Mouse (Mus musculus) liver, embryonic 11.5 days (tissue): ENCODE data around the gene Fgfr2. TPM values are rescaled to one million over a fixed set of nuclear protein-coding genes. Genes with fewer than 3 reads are reported as not detected.

ENCODE experiments used
- ATAC-seq: fragments of 200-750 bp; cut with Nextera tagmentation; replicated peaks from 2 replicates; pipeline ENCODE4 v1.8.0; 2017; ENCODE audit warnings: moderate number of reproducible peaks, mild to moderate bottlenecking, moderate TSS enrichment, moderate library complexity; ENCODE audit not compliant: low FRiP score
- DNase-seq: peaks from one replicate; pipeline ENCODE4 v3.0.0-alpha.2; 2017; ENCODE audit warnings: low spot score
- H3K27ac ChIP-seq: fragments of 300-500 bp; sonication (generic); 2 replicates; pipeline ENCODE4 v1.5.1; 2014; ENCODE audit warnings: mild to moderate bottlenecking, low read depth, low read length, control low read depth
- H3K27me3 ChIP-seq: fragments of 300-500 bp; sonication (generic); replicated peaks from 2 replicates; pipeline ENCODE4 v1.6.1; 2014; ENCODE audit warnings: low read length, mixed read lengths; ENCODE audit not compliant: control insufficient read depth, insufficient read depth
- H3K36me3 ChIP-seq: fragments of 300-500 bp; sonication (generic); 2 replicates; pipeline ENCODE4 v1.6.1; 2014; ENCODE audit warnings: mild to moderate bottlenecking, low read length, moderate library complexity, mixed read lengths; ENCODE audit not compliant: control insufficient read depth, insufficient read depth
- H3K4me1 ChIP-seq: fragments of 300-500 bp; sonication (generic); replicated peaks from 2 replicates; pipeline ENCODE4 v1.6.1; 2014; ENCODE audit warnings: low read length, mixed read lengths; ENCODE audit not compliant: control insufficient read depth, insufficient read depth
- H3K4me2 ChIP-seq: fragments of 300-500 bp; sonication (generic); 2 replicates; pipeline ENCODE4 v1.6.1; 2014; ENCODE audit warnings: mild to moderate bottlenecking, control low read depth, moderate library complexity
- H3K4me3 ChIP-seq: fragments of 300-500 bp; sonication (generic); 2 replicates; pipeline ENCODE4 v1.5.1; 2014; ENCODE audit warnings: low read depth, low read length, control low read depth
- H3K9ac ChIP-seq: fragments of 300-500 bp; sonication (generic); 2 replicates; pipeline ENCODE4 v1.6.1; 2014; ENCODE audit warnings: low read depth, low read length, control low read depth
- H3K9me3 ChIP-seq: fragments of 300-500 bp; sonication (generic); 2 replicates; pipeline ENCODE4 v1.6.1; 2016; ENCODE audit warnings: low read length, inconsistent platforms, mixed read lengths; ENCODE audit not compliant: control insufficient read depth
- WGBS: fragments of 180-500 bp; shearing (Covaris S2); extraction: QIAGEN DNeasy Blood & Tissue Kit; methylation state at CpG from one replicate; pipeline ENCODE4 v1.1.7; 2014; 5-methylcytosine and 5-hydroxymethylcytosine counted together
- polyA plus RNA-seq: library from polyadenylated mRNA; unstranded; fragments of >200 nt; fragmentation: Nextera tagmentation; extraction: Ambion mirVana; gene quantifications from 2 replicates; pipeline ENCODE4 v1.2.1, GENCODE M21; 2014

Fgfr2 gene
- polyA plus RNA-seq, 1 experiment from 2014 or later: 32.6 TPM

- Histone ChIP-seq H3K9ac (no peak overlapping the region), H3K9me3 (no peaks in the 10 kb centered on the region), H3K27me3 (no peaks in the 10 kb centered on the region), H3K4me1 (peaks cover 57% of the 10 kb centered on the region), H3K4me2 (no peak overlapping the region), H3K27ac (peak overlapping the region; percentile 21), H3K4me3 (no peak overlapping the region), H3K36me3 (0 out of 2 replicates have a peak, but pooled peaks cover 1% of the 10 kb centered on the region)
- WGBS: 73% methylated on average over 6 of the region's 6 CpGs
- ATAC-seq (no peak), DNase-seq (no peak)
Observed at GRCm38 (mm10) chr7:132781850-132782249, 341.3 kb downstream of the Fgfr2 start.

DNA sequence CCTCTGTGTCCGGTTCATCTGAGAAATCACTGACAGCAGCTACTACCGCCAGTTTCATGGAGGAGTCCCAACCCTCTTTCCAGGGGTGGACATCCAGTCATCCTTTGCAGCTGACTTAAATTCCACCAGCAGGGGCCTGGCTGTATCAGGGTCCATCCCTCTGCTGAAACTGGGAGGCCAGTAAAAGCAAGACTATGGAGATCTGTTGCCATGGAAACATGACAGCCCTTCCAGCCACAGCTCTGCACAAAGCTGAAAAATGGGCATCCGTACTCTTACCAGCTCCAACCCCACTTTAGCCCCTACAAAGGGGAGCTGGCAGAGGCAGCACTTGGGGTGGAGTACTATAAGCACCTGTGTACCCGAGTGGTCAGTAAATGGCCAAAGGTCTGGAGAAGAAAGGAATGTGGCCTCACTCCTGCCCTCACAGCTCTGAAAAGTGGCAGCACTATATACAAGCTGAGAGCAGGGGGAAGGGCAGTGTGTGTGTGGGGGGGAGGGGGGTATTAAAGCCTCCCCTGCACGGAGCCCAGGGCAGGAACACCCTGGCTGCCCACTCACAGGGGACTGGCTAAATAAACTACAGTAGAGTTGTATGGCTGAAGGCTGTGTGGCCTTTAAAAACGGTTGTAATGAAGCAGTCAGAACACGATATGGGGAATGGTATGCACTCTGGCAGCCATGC is 341.9 kb downstream of the Fgfr2 start:
- DNase-seq: no peak
- H3K9me3 ChIP-seq: no peaks in the 10 kb centered on the region
- H3K4me1 ChIP-seq: peaks cover 55% of the 10 kb centered on the region
- peak overlapping the region; percentile 21 for H3K27ac ChIP-seq
- H3K27me3 ChIP-seq: no peaks in the 10 kb centered on the region
- no peak for ATAC-seq
- no peak overlapping the region for H3K9ac ChIP-seq
- H3K4me3 ChIP-seq: no peak overlapping the region
- 53% methylated on average over 7 of the region's 7 CpGs for WGBS
- H3K4me2 ChIP-seq: no peak overlapping the region
- H3K36me3 ChIP-seq: 0 out of 2 replicates have a peak, but pooled peaks cover 2% of the 10 kb centered on the region

GRCm38 (mm10) chr7:132780611-132781010 is 342.5 kb downstream of the Fgfr2 start:
- no peaks in the 10 kb centered on the region for H3K9me3 ChIP-seq
- H3K9ac ChIP-seq: no peak overlapping the region
- DNase-seq: no peak
- H3K4me1 ChIP-seq: peaks cover 48% of the 10 kb centered on the region
- H3K4me2 ChIP-seq: no peak overlapping the region
- 69% methylated on average over 4 of the region's 4 CpGs for WGBS
- ATAC-seq: no peak
- H3K27ac ChIP-seq: peak overlapping the region; percentile 56; the same call in 1 of the 2 replicates
- no peaks in the 10 kb centered on the region for H3K27me3 ChIP-seq
- 0 out of 2 replicates have a peak, but pooled peaks cover 2% of the 10 kb centered on the region for H3K36me3 ChIP-seq
- H3K4me3 ChIP-seq: no peak overlapping the region

DNA sequence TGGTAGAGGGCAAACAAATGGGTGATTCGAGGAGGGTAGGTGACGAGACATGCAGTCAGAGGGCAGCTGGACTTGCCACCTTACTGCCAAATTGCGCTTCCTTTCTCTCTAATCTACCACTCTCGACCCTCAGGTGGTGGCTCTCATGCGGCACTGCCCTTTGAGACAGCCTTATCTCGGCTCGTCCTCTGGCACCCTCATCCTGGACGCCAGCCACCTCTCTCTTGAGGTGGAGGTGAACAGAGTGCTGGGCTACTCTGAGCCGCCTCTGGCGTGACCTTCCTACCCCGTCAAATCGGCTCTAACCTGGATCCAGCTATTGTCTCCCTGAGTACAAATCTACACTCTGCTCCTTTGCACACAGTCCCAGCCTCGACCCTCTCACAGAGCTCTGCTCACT is 344.5 kb downstream of the Fgfr2 start:
- no peaks in the 10 kb centered on the region for H3K9me3 ChIP-seq
- no peak overlapping the region for H3K4me3 ChIP-seq
- H3K4me2 ChIP-seq: no peak overlapping the region
- peak overlapping the region; percentile 77 for H3K27ac ChIP-seq
- peaks cover 43% of the 10 kb centered on the region for H3K4me1 ChIP-seq
- DNase-seq (no peak), ATAC-seq (no peak)
- 73% methylated on average over 13 of the region's 13 CpGs for WGBS
- peaks cover 2% of the 10 kb centered on the region; the same call in 1 of the 2 replicates for H3K36me3 ChIP-seq
- no peaks in the 10 kb centered on the region for H3K27me3 ChIP-seq
- H3K9ac ChIP-seq: no peak overlapping the region

DNA sequence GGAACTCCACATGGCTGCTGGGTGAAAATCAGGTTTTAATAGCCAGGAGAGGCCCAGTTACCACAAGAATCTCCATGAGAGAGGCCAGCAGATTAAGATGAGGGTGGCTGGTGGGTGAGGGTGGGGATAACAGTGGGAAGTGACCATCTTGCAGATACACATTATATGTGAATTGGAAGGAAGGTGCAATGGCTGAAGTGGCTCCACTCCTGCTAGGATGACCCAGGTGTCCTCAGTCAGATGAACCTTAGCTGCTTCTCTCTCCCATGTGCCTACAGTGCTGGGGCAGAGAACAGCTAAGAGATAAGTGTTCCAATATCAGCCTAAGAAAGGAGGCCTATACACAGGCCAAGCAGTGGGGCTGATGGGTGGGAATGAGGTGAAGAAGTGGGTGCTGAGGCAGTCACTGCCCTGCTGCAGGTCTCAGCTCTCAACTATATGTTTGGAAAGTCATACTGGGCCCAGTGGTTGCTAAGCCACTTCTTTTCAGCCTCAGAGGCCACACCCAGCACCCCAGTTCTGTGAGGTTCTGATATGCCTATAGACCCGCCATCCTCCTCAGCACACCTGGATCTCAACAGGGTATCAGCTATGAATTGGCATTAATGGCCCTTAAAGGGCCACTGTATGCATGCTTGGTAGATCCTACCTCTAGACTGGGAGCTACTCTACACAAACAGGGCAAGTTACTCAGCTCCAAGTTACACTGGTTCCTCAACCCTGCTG is 345.3 kb downstream of the Fgfr2 start:
- peak overlapping the region; percentile 43 for H3K9ac ChIP-seq
- H3K4me1 ChIP-seq: peaks cover 49% of the 10 kb centered on the region
- WGBS: 53% methylated on average over 1 of the region's 1 CpGs
- peak overlapping the region; percentile 77 for H3K27ac ChIP-seq
- ATAC-seq (peak; percentile 84), DNase-seq (no peak)
- peaks cover 2% of the 10 kb centered on the region; the same call in 1 of the 2 replicates for H3K36me3 ChIP-seq
- no peaks in the 10 kb centered on the region for H3K9me3 ChIP-seq
- H3K4me3 ChIP-seq: no peak overlapping the region
- H3K4me2 ChIP-seq: peak overlapping the region; percentile 25; the same call in 1 of the 2 replicates
- no peaks in the 10 kb centered on the region for H3K27me3 ChIP-seq

GRCm38 (mm10) chr7:132777117-132777516 is 346.0 kb downstream of the Fgfr2 start:
- Histone ChIP-seq H3K4me3 (no peak overlapping the region), H3K27ac (peak overlapping the region; percentile 77), H3K9me3 (no peaks in the 10 kb centered on the region), H3K9ac (peak overlapping the region; percentile 58; the same call in 1 of the 2 replicates), H3K27me3 (no peaks in the 10 kb centered on the region), H3K36me3 (peaks cover 2% of the 10 kb centered on the region; the same call in 1 of the 2 replicates), H3K4me1 (peaks cover 56% of the 10 kb centered on the region), H3K4me2 (peak overlapping the region; percentile 51)
- WGBS: 84% methylated on average over 7 of the region's 7 CpGs
- no peak for ATAC-seq
- DNase-seq: no peak

GRCm38 (mm10) chr7:132776338-132777111 is 346.6 kb downstream of the Fgfr2 start:
- peak; percentile 71 for ATAC-seq
- Histone ChIP-seq H3K9ac (peak overlapping the region; percentile 58), H3K36me3 (peaks cover 2% of the 10 kb centered on the region; the same call in 1 of the 2 replicates), H3K4me1 (peaks cover 58% of the 10 kb centered on the region), H3K4me3 (peak overlapping the region; percentile 30), H3K4me2 (peak overlapping the region; percentile 51), H3K27me3 (no peaks in the 10 kb centered on the region), H3K9me3 (no peaks in the 10 kb centered on the region), H3K27ac (peak overlapping the region; percentile 77)
- 79% methylated on average over 7 of the region's 7 CpGs for WGBS
- DNase-seq: no peak

DNA sequence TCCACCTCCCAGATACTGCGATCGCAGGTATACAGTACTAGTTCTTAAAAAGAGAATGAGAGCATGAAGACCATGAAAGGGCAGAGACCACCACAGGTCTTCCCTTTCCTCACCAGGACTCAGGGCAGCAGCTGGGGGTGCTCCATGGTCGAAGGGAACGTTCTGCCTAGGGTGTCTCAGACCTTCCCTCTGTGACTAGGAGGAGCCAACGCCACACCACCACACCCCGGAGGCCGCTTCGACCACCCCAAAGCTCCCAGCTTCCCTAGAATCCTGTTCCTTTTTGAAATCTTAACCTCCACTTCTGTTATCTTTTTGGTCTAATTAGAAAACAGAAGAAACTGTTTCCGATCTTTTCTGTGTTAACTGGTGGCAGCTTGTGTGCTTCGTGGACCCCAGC is 347.2 kb downstream of the Fgfr2 start:
- Histone ChIP-seq H3K9ac (peak overlapping the region; percentile 58; the same call in 1 of the 2 replicates), H3K9me3 (no peaks in the 10 kb centered on the region), H3K36me3 (peaks cover 2% of the 10 kb centered on the region; the same call in 1 of the 2 replicates), H3K27ac (peak overlapping the region; percentile 46; the same call in 1 of the 2 replicates), H3K4me2 (peak overlapping the region; percentile 51), H3K27me3 (no peaks in the 10 kb centered on the region), H3K4me1 (peaks cover 52% of the 10 kb centered on the region), H3K4me3 (peak overlapping the region; percentile 30)
- ATAC-seq (no peak), DNase-seq (no peak)
- WGBS: 88% methylated on average over 10 of the region's 10 CpGs
